In the genomic region with DNA sequence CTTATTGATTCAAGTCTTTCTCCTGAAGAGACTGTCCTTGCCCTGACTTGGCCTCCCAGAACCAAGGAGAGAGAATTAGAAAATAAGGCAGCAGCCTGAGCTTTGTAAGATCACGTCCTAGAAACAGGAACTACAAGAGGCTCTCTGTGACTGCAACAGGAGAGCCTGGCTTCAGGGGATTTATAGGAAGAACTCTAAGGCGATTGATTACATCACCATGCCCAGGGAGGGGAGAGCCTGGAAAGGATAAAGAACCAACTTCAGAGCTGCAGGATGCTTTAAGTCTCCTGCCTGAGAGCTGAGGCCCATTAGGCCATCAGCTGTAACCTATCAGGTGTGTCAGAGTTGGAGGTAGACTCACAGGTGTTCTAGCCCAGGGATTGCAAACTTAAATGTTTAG, we compare ENCODE assay signal across 21 mouse cellular contexts.
A peak's percentile ranks its signal among the peaks of the same experiment; 100 is the strongest.
DNase-seq lines count a peak whose midpoint lies in the region; ATAC-seq and TF ChIP-seq lines count a peak whose summit lies in the region.
"Had no signal": no experiment of that assay in that cellular context is flagged by ENCODE, and none has a peak within 500 bp of the region (broad histone marks: within the 10 kb centered on the region; RNA-seq: fewer than 3 reads in every experiment).

No protein-coding gene starts in this region.

- DNase-seq in hindbrain, embryonic 14.5 days (ENCODE audit: low spot score), result no peak
- peak; percentile 21 for DNase-seq in 416B (ENCODE audit: low read depth)
- peak; percentile 47 for DNase-seq in embryo, embryonic 11 days
- no peak for DNase-seq in limb, embryonic 10.5 days (ENCODE audit: low spot score)
- no peak for DNase-seq in gastrocnemius, postnatal 25 days
- DNase-seq in left cerebral cortex, adult 2 months (ENCODE audit: extremely low spot score in 1 of 2, low spot score in 2 of 2), result no peak
- DNase-seq in cerebellum, postnatal 14 days, result no peak
- DNase-seq: adrenal gland, postnatal 25 days; cerebellum, adult 2 months; heart, postnatal 4 days; right cerebral cortex, postnatal 14 days; thymus, postnatal 14 days had no signal

- H3K36me3 ChIP-seq in hindbrain, embryonic 12.5 days, result no peaks in the 10 kb centered on the region
- H3K36me3 ChIP-seq in hindbrain, embryonic 14.5 days (replicated peaks; ENCODE audit: control insufficient read depth, insufficient read depth), result no peaks in the 10 kb centered on the region
- H3K36me3 ChIP-seq in limb, embryonic 10.5 days, result no peaks in the 10 kb centered on the region
- H3K36me3 ChIP-seq: heart, embryonic 13.5 days; intestine, embryonic 15.5 days; stomach, embryonic 15.5 days had no signal

- no peaks in the 10 kb centered on the region for H3K9me3 ChIP-seq in hindbrain, embryonic 12.5 days (replicated peaks)
- no peaks in the 10 kb centered on the region for H3K9me3 ChIP-seq in hindbrain, embryonic 14.5 days (ENCODE audit: control insufficient read depth, low read length)
- no peaks in the 10 kb centered on the region for H3K9me3 ChIP-seq in limb, embryonic 10.5 days (replicated peaks)
- H3K9me3 ChIP-seq: heart, embryonic 13.5 days; intestine, embryonic 15.5 days; stomach, embryonic 15.5 days had no signal

- H3K9ac ChIP-seq in hindbrain, embryonic 12.5 days, result no peak overlapping the region
- no peak overlapping the region for H3K9ac ChIP-seq in hindbrain, embryonic 14.5 days
- H3K9ac ChIP-seq: heart, embryonic 13.5 days; intestine, embryonic 15.5 days; liver, embryonic 14.5 days; stomach, embryonic 15.5 days had no signal

- no peaks in the 10 kb centered on the region for H3K27me3 ChIP-seq in hindbrain, embryonic 12.5 days
- H3K27me3 ChIP-seq in hindbrain, embryonic 14.5 days (ENCODE audit: control insufficient read depth, insufficient read depth, low read length), result no peaks in the 10 kb centered on the region
- no peaks in the 10 kb centered on the region for H3K27me3 ChIP-seq in limb, embryonic 10.5 days (ENCODE audit: low read depth, poor library complexity, severe bottlenecking)
- H3K27me3 ChIP-seq: heart, embryonic 13.5 days; intestine, embryonic 15.5 days; Patski; stomach, embryonic 15.5 days had no signal

- 0 out of 2 replicates have a peak, but pooled peaks cover 2% of the 10 kb centered on the region for H3K4me1 ChIP-seq in hindbrain, embryonic 12.5 days
- H3K4me1 ChIP-seq in hindbrain, embryonic 14.5 days (replicated peaks; ENCODE audit: control insufficient read depth, insufficient read depth, low read length), result no peaks in the 10 kb centered on the region
- H3K4me1 ChIP-seq in limb, embryonic 10.5 days, result peaks cover 27% of the 10 kb centered on the region
- H3K4me1 ChIP-seq: intestine, embryonic 15.5 days; stomach, embryonic 15.5 days had no signal

- no peak overlapping the region for H3K4me2 ChIP-seq in hindbrain, embryonic 12.5 days (replicated peaks)
- H3K4me2 ChIP-seq in hindbrain, embryonic 14.5 days (replicated peaks), result no peak overlapping the region
- H3K4me2 ChIP-seq: heart, embryonic 13.5 days; intestine, embryonic 15.5 days; stomach, embryonic 15.5 days had no signal

- intact Hi-C loops in left cerebral cortex, adult 2 months (cut with DNase I), result no loop called here

- no peak for ATAC-seq in hindbrain, embryonic 12.5 days (ENCODE audit: low FRiP score)
- no peak for ATAC-seq in hindbrain, embryonic 14.5 days (ENCODE audit: low FRiP score)
- ATAC-seq: activated CD4-positive, CD25-positive, alpha-beta regulatory T cell, adult 4 months; intestine, embryonic 15.5 days; lung, postnatal 0 days; Patski had no signal

- no peak overlapping the region for H3K4me3 ChIP-seq in hindbrain, embryonic 12.5 days
- H3K4me3 ChIP-seq in hindbrain, embryonic 14.5 days (replicated peaks; ENCODE audit: low read length), result no peak overlapping the region
- no peak overlapping the region for H3K4me3 ChIP-seq in limb, embryonic 10.5 days
- H3K4me3 ChIP-seq in left cerebral cortex, adult 2 months, result no peak overlapping the region
- H3K4me3 ChIP-seq: heart, embryonic 13.5 days; intestine, embryonic 15.5 days; stomach, embryonic 15.5 days had no signal

- no peak for TF ChIP-seq CTCF in left cerebral cortex, adult 2 months (IDR thresholded peaks at IDR 0.05)

- peak overlapping the region; percentile 71 for H3K27ac ChIP-seq in hindbrain, embryonic 12.5 days
- H3K27ac ChIP-seq in hindbrain, embryonic 14.5 days, result no peak overlapping the region
- H3K27ac ChIP-seq in limb, embryonic 10.5 days, result peak overlapping the region; percentile 48; the same call in 1 of the 2 replicates
- no peak overlapping the region for H3K27ac ChIP-seq in left cerebral cortex, adult 2 months
- H3K27ac ChIP-seq: heart, embryonic 13.5 days; intestine, embryonic 15.5 days; kidney, postnatal 0 days; liver, embryonic 14.5 days; stomach, embryonic 15.5 days had no signal

- 30% methylated on average over 2 of the region's 2 CpGs for WGBS in hindbrain, embryonic 12.5 days
- 40% methylated on average over 2 of the region's 2 CpGs for WGBS in hindbrain, embryonic 14.5 days
- WGBS in limb, embryonic 10.5 days, result 45% methylated on average over 2 of the region's 2 CpGs

Comparison
In these comparisons a context has a peak if more than half of its experiments do, and no peak if none do; other contexts are left out.
1. H3K27ac ChIP-seq: peak in hindbrain, embryonic 12.5 days (single experiment) and limb, embryonic 10.5 days (single experiment); none in hindbrain, embryonic 14.5 days (single experiment) and left cerebral cortex, adult 2 months (single experiment).
2. DNase-seq: peak in 416B (single experiment) and embryo, embryonic 11 days (single experiment); none in hindbrain, embryonic 14.5 days (single experiment), limb, embryonic 10.5 days (single experiment), gastrocnemius, postnatal 25 days (single experiment), left cerebral cortex, adult 2 months (0 of 2) and cerebellum, postnatal 14 days (0 of 2).